Mouse (Mus musculus) kidney, adult 9 months (tissue): ENCODE data around the gene Dtymk.
"Not testable (repeated sequence)": the region's sequence is repeated elsewhere in the genome, so short reads cannot be mapped to it uniquely, and the experiment has no call there.

Source experiments
- DNase-seq: peaks from one replicate; pipeline ENCODE4 v3.0.0; 2022

Dtymk gene

GRCm38 (mm10) chr1:93801741-93802238 lies at the start of gene Dtymk:
Dtymk (minus strand) TSS chr1:93801934.
- peak; percentile 96 for DNase-seq

- not testable (repeated sequence) for DNase-seq
Observed at GRCm38 (mm10) chr1:93845766-93846366, 44.1 kb upstream of the Dtymk start.

- not testable (repeated sequence) for DNase-seq
Observed at GRCm38 (mm10) chr1:93838569-93838968, 36.8 kb upstream of the Dtymk start.

- peak; percentile 0 for DNase-seq
Observed at GRCm38 (mm10) chr1:93837335-93837734, 35.6 kb upstream of the Dtymk start.

- no peak for DNase-seq
Observed at GRCm38 (mm10) chr1:93836532-93836913, 34.8 kb upstream of the Dtymk start.

GRCm38 (mm10) chr1:93835876-93836531 lies 34.3 kb upstream of the Dtymk start:
- DNase-seq, result no peak

GRCm38 (mm10) chr1:93835211-93835610 lies 33.5 kb upstream of the Dtymk start:
- no peak for DNase-seq

GRCm38 (mm10) chr1:93834671-93835150 lies 33.0 kb upstream of the Dtymk start:
- no peak for DNase-seq

GRCm38 (mm10) chr1:93832754-93833360 lies 31.1 kb upstream of the Dtymk start:
- DNase-seq, result not testable (repeated sequence)

GRCm38 (mm10) chr1:93826540-93826835 lies 24.8 kb upstream of the Dtymk start:
- no peak for DNase-seq

GRCm38 (mm10) chr1:93825771-93826539 lies 24.2 kb upstream of the Dtymk start:
- no peak for DNase-seq

GRCm38 (mm10) chr1:93825105-93825674 lies 23.5 kb upstream of the Dtymk start:
- peak; percentile 98 for DNase-seq

- DNase-seq, result no peak
Observed at GRCm38 (mm10) chr1:93824609-93825008, 22.9 kb upstream of the Dtymk start, which contains the start of gene D2hgdh. D2hgdh (plus strand) TSS chr1:93824909.

GRCm38 (mm10) chr1:93823796-93824495 lies 22.2 kb upstream of the Dtymk start:
- DNase-seq, result no peak

- no peak for DNase-seq
Observed at GRCm38 (mm10) chr1:93818722-93819121, 17.0 kb upstream of the Dtymk start.

GRCm38 (mm10) chr1:93817823-93818532 lies 16.2 kb upstream of the Dtymk start:
- DNase-seq, result no peak

- DNase-seq, result no peak
Observed at GRCm38 (mm10) chr1:93811495-93812039, 9.8 kb upstream of the Dtymk start.

GRCm38 (mm10) chr1:93810011-93810410 lies 8.3 kb upstream of the Dtymk start:
- DNase-seq, result no peak

GRCm38 (mm10) chr1:93808871-93809270 lies 7.1 kb upstream of the Dtymk start:
- DNase-seq, result no peak

- DNase-seq, result no peak
Observed at GRCm38 (mm10) chr1:93805221-93805951, 3.7 kb upstream of the Dtymk start.

GRCm38 (mm10) chr1:93804818-93805217 lies 3.1 kb upstream of the Dtymk start:
- no peak for DNase-seq
